Mouse (Mus musculus) ES-Bruce4 (cell line): ENCODE data around the gene Knop1. TPM values are rescaled to one million over a fixed set of nuclear protein-coding genes. Genes with fewer than 3 reads are reported as not detected.

Source experiments
- H3K27ac ChIP-seq: 2 replicates; pipeline ENCODE4 v1.5.1; 2012; ENCODE audit warnings: low read length, inconsistent platforms; ENCODE audit not compliant: insufficient read depth
- H3K27me3 ChIP-seq: 2 replicates; pipeline ENCODE4 v1.6.1; 2012; ENCODE audit warnings: mild to moderate bottlenecking, low read length, inconsistent platforms; ENCODE audit not compliant: control insufficient read depth, poor library complexity, insufficient read depth, severe bottlenecking
- H3K36me3 ChIP-seq: 2 replicates; pipeline ENCODE4 v1.6.1; 2012; ENCODE audit warnings: inconsistent platforms, mild to moderate bottlenecking, low read length, moderate library complexity; ENCODE audit not compliant: control insufficient read depth, poor library complexity, insufficient read depth, severe bottlenecking
- H3K4me1 ChIP-seq: one replicate; pipeline ENCODE4 v1.8.1; 2011; ENCODE audit warnings: low read length; ENCODE audit not compliant: control insufficient read depth, insufficient read depth
- H3K4me3 ChIP-seq: 2 replicates; pipeline ENCODE4 v1.5.1; 2011; ENCODE audit warnings: low read depth, mild to moderate bottlenecking, low read length
- H3K9ac ChIP-seq: 2 replicates; pipeline ENCODE4 v1.6.1; 2012; ENCODE audit warnings: low read depth, mild to moderate bottlenecking, inconsistent platforms; ENCODE audit not compliant: poor library complexity, severe bottlenecking
- H3K9me3 ChIP-seq: replicated peaks from 2 replicates; pipeline ENCODE4 v1.6.1; 2012; ENCODE audit warnings: mild to moderate bottlenecking, low read length, inconsistent platforms; ENCODE audit not compliant: control insufficient read depth, poor library complexity, insufficient read depth, severe bottlenecking
- CTCF ChIP-seq: IDR thresholded peaks from one replicate; pipeline ENCODE4 v1.8.1; 2011; ENCODE audit warnings: low read depth, low read length
- EP300 ChIP-seq: IDR thresholded peaks from 2 replicates; pipeline ENCODE4 v1.6.1; 2011; ENCODE audit warnings: low read depth, low read length; ENCODE audit not compliant: insufficient read depth
- POLR2A ChIP-seq: IDR thresholded peaks from one replicate; pipeline ENCODE4 v1.8.1; 2011; ENCODE audit warnings: low read length; ENCODE audit not compliant: insufficient read depth
- polyA plus RNA-seq: library from polyadenylated mRNA; stranded (reverse); fragments of >200 nt; gene quantifications from 2 replicates; pipeline ENCODE4 v1.2.4, GENCODE M21; 2011; ENCODE audit warnings: low read depth; ENCODE audit not compliant: missing spikeins, insufficient read depth, insufficient read length

Gene Knop1
- polyA plus RNA-seq, 1 experiment: 82.5 TPM

GRCm38 (mm10) chr7:118851571-118851970, 4.5 kb downstream of the Knop1 start:
- Histone ChIP-seq H3K9ac (no peak overlapping the region), H3K4me3 (no peak overlapping the region)

GRCm38 (mm10) chr7:118850676-118851290, 5.3 kb downstream of the Knop1 start:
- peaks cover 49% of the 10 kb centered on the region for H3K36me3 ChIP-seq
- H3K27ac ChIP-seq: peak overlapping the region; percentile 34
- no peaks in the 10 kb centered on the region for H3K9me3 ChIP-seq
- H3K9ac ChIP-seq: no peak overlapping the region
- H3K4me1 ChIP-seq: peaks cover 5% of the 10 kb centered on the region
- peak overlapping the region; percentile 3; the same call in 1 of the 2 replicates for H3K4me3 ChIP-seq
- no peak for TF ChIP-seq POLR2A
- TF ChIP-seq EP300: 0 out of 2 replicates have a peak, but pooled peaks have one; percentile 59
- TF ChIP-seq CTCF: no peak
- H3K27me3 ChIP-seq: no peaks in the 10 kb centered on the region

More at GRCm38 (mm10) chr7:118851571-118851970, 4.5 kb downstream of the Knop1 start:
- H3K27ac ChIP-seq: peak overlapping the region; percentile 34
- H3K27me3 ChIP-seq: no peaks in the 10 kb centered on the region
- TF ChIP-seq CTCF (no peak), POLR2A (no peak), EP300 (no peak)
- peaks cover 5% of the 10 kb centered on the region for H3K4me1 ChIP-seq
- H3K36me3 ChIP-seq: peaks cover 41% of the 10 kb centered on the region
- H3K9me3 ChIP-seq: no peaks in the 10 kb centered on the region

- Histone ChIP-seq H3K4me1 (peaks cover 5% of the 10 kb centered on the region), H3K9ac (0 out of 2 replicates have a peak overlapping the region, but pooled peaks have one; percentile 1), H3K27ac (peak overlapping the region; percentile 57), H3K9me3 (no peaks in the 10 kb centered on the region), H3K4me3 (no peak overlapping the region), H3K36me3 (peaks cover 58% of the 10 kb centered on the region), H3K27me3 (no peaks in the 10 kb centered on the region)
- no peak for TF ChIP-seq EP300
- TF ChIP-seq POLR2A: no peak
Measured at GRCm38 (mm10) chr7:118849543-118850250, 6.4 kb downstream of the Knop1 start.

- H3K4me3 ChIP-seq: peak overlapping the region; percentile 7; the same call in 1 of the 2 replicates
- 0 out of 2 replicates have a peak overlapping the region, but pooled peaks have one; percentile 1 for H3K9ac ChIP-seq
Measured at GRCm38 (mm10) chr7:118848796-118849195, 7.3 kb downstream of the Knop1 start.

GRCm38 (mm10) chr7:118846329-118846728, 9.7 kb downstream of the Knop1 start:
- Histone ChIP-seq H3K4me3 (no peak overlapping the region), H3K4me1 (peaks cover 5% of the 10 kb centered on the region), H3K36me3 (peaks cover 57% of the 10 kb centered on the region), H3K27ac (no peak overlapping the region), H3K27me3 (no peaks in the 10 kb centered on the region), H3K9me3 (no peaks in the 10 kb centered on the region), H3K9ac (no peak overlapping the region)
- TF ChIP-seq POLR2A (no peak), EP300 (no peak), CTCF (no peak)

More at GRCm38 (mm10) chr7:118848796-118849195, 7.3 kb downstream of the Knop1 start:
- Histone ChIP-seq H3K36me3 (peaks cover 67% of the 10 kb centered on the region), H3K4me1 (peaks cover 5% of the 10 kb centered on the region), H3K9me3 (no peaks in the 10 kb centered on the region), H3K27me3 (no peaks in the 10 kb centered on the region), H3K27ac (peak overlapping the region; percentile 63)
- TF ChIP-seq EP300 (peak; percentile 96), POLR2A (no peak), CTCF (no peak)

GRCm38 (mm10) chr7:118845141-118845540, 10.9 kb downstream of the Knop1 start:
- Histone ChIP-seq H3K9ac (no peak overlapping the region), H3K36me3 (peaks cover 56% of the 10 kb centered on the region), H3K27ac (no peak overlapping the region), H3K9me3 (no peaks in the 10 kb centered on the region), H3K27me3 (no peaks in the 10 kb centered on the region), H3K4me3 (no peak overlapping the region), H3K4me1 (peaks cover 5% of the 10 kb centered on the region)
- TF ChIP-seq EP300 (no peak), POLR2A (no peak), CTCF (no peak)
